Mouse (Mus musculus) liver, postnatal 0 days (tissue): Measurements from ENCODE around the gene Sfxn2. TPM values are rescaled to one million over a fixed set of nuclear protein-coding genes. Genes with fewer than 3 reads are reported as not detected.

ENCODE experiments used
- ATAC-seq: fragments of 200-750 bp; cut with Nextera tagmentation; 2 replicates; pipeline ENCODE4 v1.8.0; 2017; ENCODE audit warnings: mild to moderate bottlenecking, moderate library complexity
- DNase-seq: peaks from one replicate; pipeline ENCODE4 v3.0.0-alpha.2; 2016
- H3K27ac ChIP-seq: fragments of 300-500 bp; sonication (generic); 2 replicates; pipeline ENCODE4 v1.5.1; 2014; ENCODE audit warnings: antibody characterized with exemption, moderate library complexity, mild to moderate bottlenecking, low read depth
- H3K27me3 ChIP-seq: fragments of 300-500 bp; sonication (generic); 2 replicates; pipeline ENCODE4 v1.6.1; 2014; ENCODE audit warnings: low read length, control low read depth, mixed read lengths; ENCODE audit not compliant: insufficient read depth
- H3K36me3 ChIP-seq: fragments of 300-500 bp; sonication (generic); replicated peaks from 2 replicates; pipeline ENCODE4 v1.6.1; 2014; ENCODE audit warnings: mild to moderate bottlenecking, control low read depth, low read length, moderate library complexity, mixed read lengths; ENCODE audit not compliant: insufficient read depth
- H3K4me1 ChIP-seq: fragments of 300-500 bp; sonication (generic); 2 replicates; pipeline ENCODE4 v1.6.1; 2014; ENCODE audit warnings: antibody characterized with exemption, mild to moderate bottlenecking, control low read depth; ENCODE audit not compliant: insufficient read depth
- H3K4me2 ChIP-seq: fragments of 300-500 bp; sonication (generic); 2 replicates; pipeline ENCODE4 v1.6.1; 2014; ENCODE audit warnings: low read depth, mild to moderate bottlenecking, low read length, moderate library complexity, mixed read lengths
- H3K4me3 ChIP-seq: fragments of 300-500 bp; sonication (generic); 2 replicates; pipeline ENCODE4 v1.5.1; 2014; ENCODE audit warnings: low read depth, low read length
- H3K9ac ChIP-seq: fragments of 300-500 bp; sonication (generic); replicated peaks from 2 replicates; pipeline ENCODE4 v1.6.1; 2014; ENCODE audit warnings: mild to moderate bottlenecking, moderate library complexity
- H3K9me3 ChIP-seq: fragments of 300-500 bp; sonication (generic); 2 replicates; pipeline ENCODE4 v1.6.1; 2016; ENCODE audit warnings: mild to moderate bottlenecking, control low read depth, low read length, mixed read lengths
- CTCF ChIP-seq: sonication (generic); IDR thresholded peaks from 2 replicates; pipeline ENCODE4 v1.5.1; 2016; ENCODE audit warnings: antibody characterized with exemption, low read depth
- EP300 ChIP-seq: IDR thresholded peaks from 2 replicates; pipeline ENCODE4 v1.6.1; 2016; ENCODE audit warnings: antibody characterized with exemption, low read depth, mild to moderate bottlenecking
- WGBS: fragments of 180-500 bp; shearing (Covaris S2); extraction: QIAGEN DNeasy Blood & Tissue Kit; methylation state at CpG from one replicate; pipeline ENCODE4 v1.1.7; 2014; ENCODE audit not compliant: insufficient replicate concordance; 5-methylcytosine and 5-hydroxymethylcytosine counted together
- polyA plus RNA-seq: library from polyadenylated mRNA; unstranded; fragments of >200 nt; fragmentation: Nextera tagmentation; extraction: Ambion mirVana; gene quantifications from 2 replicates; pipeline ENCODE4 v1.2.1, GENCODE M21; 2015

The Sfxn2 gene
- polyA plus RNA-seq, 1 experiment from 2014 or later, result 63.4 TPM

DNA sequence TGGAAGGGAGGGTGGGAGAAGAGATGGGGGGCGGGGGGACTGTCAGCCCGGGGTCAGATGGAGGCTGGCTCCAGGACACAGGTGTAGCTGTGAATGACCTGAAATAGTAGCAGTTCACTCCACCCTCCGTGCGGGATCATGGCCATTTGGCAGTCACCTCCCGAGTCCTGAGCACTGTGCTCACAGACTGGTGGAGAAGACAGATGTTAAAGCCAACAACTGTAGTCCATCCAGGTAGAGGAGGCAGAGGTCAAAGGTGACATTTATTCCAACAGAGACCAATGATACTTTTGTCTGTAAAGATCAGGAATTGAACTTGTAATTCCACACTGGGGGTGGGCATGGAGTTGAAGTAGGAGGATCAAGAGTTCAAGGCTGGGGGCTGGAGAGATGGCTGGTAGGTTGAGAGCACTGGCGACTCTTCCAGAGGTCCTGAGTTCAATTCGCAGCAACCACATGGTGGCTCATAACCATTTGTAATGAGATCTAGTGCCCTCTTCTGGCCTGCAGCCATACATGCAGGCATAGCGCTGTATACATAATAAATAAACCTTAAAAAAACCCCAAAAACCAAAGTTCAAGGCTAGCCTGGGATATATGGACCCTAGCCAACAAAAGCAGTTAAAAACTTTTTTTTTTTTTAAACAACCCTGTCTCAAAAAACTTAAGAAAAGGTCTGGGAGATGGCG is 19.7 kb downstream of the Sfxn2 start:
- no peak overlapping the region for H3K27ac ChIP-seq
- peaks cover 6% of the 10 kb centered on the region; the same call in 1 of the 2 replicates for H3K4me1 ChIP-seq
- TF ChIP-seq CTCF (peak; percentile 47), EP300 (no peak)
- no peak overlapping the region for H3K4me3 ChIP-seq
- peaks cover 38% of the 10 kb centered on the region for H3K36me3 ChIP-seq
- no peak for ATAC-seq
- no peak overlapping the region for H3K9ac ChIP-seq
- H3K27me3 ChIP-seq, result no peaks in the 10 kb centered on the region
- WGBS, result 85% methylated on average over 9 of the region's 9 CpGs
- no peaks in the 10 kb centered on the region for H3K9me3 ChIP-seq
- DNase-seq, result no peak
- no peak overlapping the region for H3K4me2 ChIP-seq

DNA sequence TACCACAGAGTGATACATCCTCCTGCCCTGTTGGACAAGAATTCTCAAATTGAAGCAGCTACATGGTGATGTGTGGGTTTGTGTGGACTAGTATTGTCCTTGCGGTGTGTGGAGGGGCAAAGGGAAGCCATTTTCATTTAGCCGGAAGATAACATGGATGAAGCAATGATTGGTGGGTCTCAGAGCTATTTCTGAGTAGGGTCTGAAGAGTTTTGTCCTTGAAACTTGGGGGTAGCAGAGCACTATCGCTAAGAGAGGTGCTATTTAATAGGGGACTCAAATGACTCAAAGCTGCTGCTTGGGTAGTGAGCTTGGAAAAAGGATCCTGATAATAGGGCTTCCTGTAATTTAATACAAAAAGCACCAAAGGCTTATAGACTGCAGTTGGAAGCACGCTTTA is 25.0 kb downstream of the Sfxn2 start:
- H3K4me3 ChIP-seq, result no peak overlapping the region
- H3K4me2 ChIP-seq, result peak overlapping the region; percentile 89
- no peak for ATAC-seq

DNA sequence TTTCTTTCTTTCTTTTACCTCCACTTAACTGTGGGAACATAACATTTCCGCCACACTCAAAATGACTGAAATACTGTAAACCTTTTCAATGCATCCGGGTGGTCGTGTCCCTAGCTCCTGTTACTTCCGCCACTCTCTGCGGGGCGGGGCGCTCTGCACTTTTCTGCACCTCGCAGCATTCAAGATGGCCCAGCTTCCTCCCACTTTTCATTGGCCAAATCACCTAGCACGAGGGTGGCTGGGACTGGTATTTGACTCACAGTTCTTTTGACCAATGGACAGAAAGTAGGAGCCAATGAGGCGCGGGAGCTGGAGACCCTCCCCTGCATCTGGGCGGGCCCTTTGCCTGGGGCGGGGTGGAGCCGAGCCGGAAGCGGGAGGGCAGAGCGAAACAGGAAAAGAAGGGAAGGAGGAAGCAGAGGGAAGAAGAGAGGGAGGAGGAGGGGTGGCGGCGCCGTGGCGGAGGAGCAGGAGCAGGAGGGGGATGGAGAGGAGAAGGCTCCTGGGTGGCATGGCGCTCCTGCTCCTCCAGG is 25.6 kb downstream of the Sfxn2 start, which contains the start of gene Wbp1l:
Wbp1l (plus strand) TSS at position 365 of the 533 bp plus-strand sequence.
- peak within 1 kb of the TSS; percentile 99 for H3K27ac ChIP-seq

More for the DNA sequence above, 25.0 kb downstream of the Sfxn2 start:
- DNase-seq, result no peak
- no peak overlapping the region for H3K27ac ChIP-seq
- H3K36me3 ChIP-seq, result peaks cover 24% of the 10 kb centered on the region
- H3K4me1 ChIP-seq, result peaks cover 21% of the 10 kb centered on the region
- no peaks in the 10 kb centered on the region for H3K9me3 ChIP-seq
- no peak overlapping the region for H3K9ac ChIP-seq
- WGBS, result 89% methylated on average over 4 of the region's 4 CpGs
- H3K27me3 ChIP-seq, result no peaks in the 10 kb centered on the region
- TF ChIP-seq CTCF (no peak), EP300 (no peak)

DNA sequence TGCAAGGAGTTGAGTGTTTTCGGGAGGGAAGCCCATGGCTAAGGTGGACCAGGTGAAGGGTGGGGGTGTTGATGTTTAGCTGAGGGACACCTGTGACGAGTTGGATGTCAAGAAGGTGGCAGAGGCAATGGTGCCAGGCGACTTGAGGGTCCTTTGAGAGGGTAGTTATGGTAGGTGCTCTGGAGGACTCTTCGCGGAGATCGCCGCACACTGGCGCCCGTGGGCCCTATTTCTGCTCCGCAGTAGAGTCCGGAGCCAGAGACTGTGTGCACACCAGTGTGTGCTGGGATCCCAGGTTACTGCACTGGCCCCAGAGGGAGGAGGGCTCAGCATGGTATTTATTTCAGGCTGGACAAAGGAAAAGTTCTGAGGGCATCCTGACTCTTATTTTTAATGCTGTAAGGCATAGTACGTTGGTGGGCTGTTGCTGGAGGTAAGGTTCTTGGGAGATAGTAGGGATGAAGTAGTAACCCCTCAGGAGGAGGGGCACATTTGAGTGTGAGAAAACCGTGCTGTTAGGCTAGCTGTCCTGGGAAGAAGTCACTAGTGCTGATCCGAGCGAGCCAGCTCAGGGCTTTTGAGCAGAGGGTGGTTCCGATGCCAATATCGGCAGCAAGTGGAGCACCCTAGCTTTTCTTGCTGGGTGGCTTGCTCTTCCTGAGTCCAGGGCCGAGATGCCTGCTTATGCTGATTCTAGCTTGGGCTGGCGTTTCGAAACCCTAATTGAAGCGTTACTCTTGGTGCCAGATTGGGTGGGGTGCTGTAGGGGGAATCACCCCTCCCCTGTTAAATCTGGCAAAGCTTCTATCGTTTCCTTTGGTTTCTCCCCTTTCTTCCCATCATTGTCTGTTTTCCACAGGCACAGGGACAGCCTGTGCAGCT is 26.5 kb downstream of the Sfxn2 start:
- 4% methylated on average over 22 of the region's 22 CpGs for WGBS
- Histone ChIP-seq H3K27me3 (no peaks in the 10 kb centered on the region), H3K9me3 (no peaks in the 10 kb centered on the region), H3K9ac (peak overlapping the region; percentile 98), H3K4me3 (peak overlapping the region; percentile 99), H3K4me1 (peaks cover 23% of the 10 kb centered on the region), H3K36me3 (peaks cover 20% of the 10 kb centered on the region), H3K27ac (peak overlapping the region; percentile 99), H3K4me2 (peak overlapping the region; percentile 89)
- ATAC-seq, result no peak; the same call in 1 of the 2 replicates
- DNase-seq, result peak; percentile 38
- no peak for TF ChIP-seq EP300
- TF ChIP-seq CTCF, result no peak

More for the DNA sequence above, 25.6 kb downstream of the Sfxn2 start, which contains the start of gene Wbp1l:
- peak; percentile 96 for DNase-seq
- TF ChIP-seq EP300 (peak; percentile 83; the same call in 1 of the 2 replicates), CTCF (no peak)
- Histone ChIP-seq H3K4me2 (peak within 1 kb of the TSS; percentile 89), H3K9ac (peak within 1 kb of the TSS; percentile 98), H3K36me3 (peaks cover 18% of the 10 kb centered on the region), H3K9me3 (no peaks in the 10 kb centered on the region), H3K4me3 (peak within 1 kb of the TSS; percentile 99), H3K27me3 (no peaks in the 10 kb centered on the region), H3K4me1 (peaks cover 21% of the 10 kb centered on the region)
- peak; percentile 92 for ATAC-seq
- 1% methylated on average over 20 of the region's 22 CpGs for WGBS

DNA sequence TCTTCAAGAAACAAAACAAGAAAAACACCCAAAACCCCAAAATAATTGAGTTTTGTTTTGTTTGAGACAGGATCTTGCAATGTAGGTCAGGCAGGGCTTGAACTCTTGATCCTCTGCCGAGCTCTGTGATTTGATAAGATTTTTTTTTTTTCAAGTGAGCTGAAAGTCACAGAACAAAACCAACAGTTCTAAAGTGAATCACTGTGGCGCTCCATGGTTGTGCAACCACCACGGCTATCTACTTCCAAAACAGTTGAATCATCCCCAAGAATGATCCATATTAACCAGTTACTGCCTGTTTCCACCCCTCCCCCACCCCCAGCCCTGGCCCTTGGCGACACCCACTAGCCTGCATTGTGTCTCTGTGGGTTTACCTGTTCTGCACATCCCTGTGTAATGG is 27.2 kb downstream of the Sfxn2 start:
- WGBS, result 40% methylated on average over 4 of the region's 4 CpGs
- peak overlapping the region; percentile 89 for H3K4me2 ChIP-seq
- peak overlapping the region; percentile 99 for H3K4me3 ChIP-seq
- no peaks in the 10 kb centered on the region for H3K9me3 ChIP-seq
- DNase-seq (peak; percentile 75), ATAC-seq (peak; percentile 22)
- H3K4me1 ChIP-seq, result peaks cover 23% of the 10 kb centered on the region
- H3K27ac ChIP-seq, result peak overlapping the region; percentile 99
- H3K27me3 ChIP-seq, result no peaks in the 10 kb centered on the region
- peak; percentile 66; the same call in 1 of the 2 replicates for TF ChIP-seq EP300
- TF ChIP-seq CTCF, result no peak
- H3K9ac ChIP-seq, result peak overlapping the region; percentile 98
- H3K36me3 ChIP-seq, result peaks cover 18% of the 10 kb centered on the region
